Mouse (Mus musculus) liver, adult 2 months (tissue): ENCODE measurements around the gene Mylk2. TPM values are rescaled to one million over a fixed set of nuclear protein-coding genes. Genes with fewer than 3 reads are reported as not detected.

Experiments
- DNase-seq: peaks from one replicate; pipeline ENCODE4 v3.0.0-alpha.2; 2011; ENCODE audit warnings: low read depth, low spot score; ENCODE audit errors: extremely low read depth
- H3K27ac ChIP-seq: fragments of 200-500 bp; replicated peaks from 2 replicates; pipeline ENCODE4 v1.5.1; 2012; ENCODE audit warnings: low read depth, mild to moderate bottlenecking, control low read depth, inconsistent platforms, low read length; ENCODE audit not compliant: insufficient read depth
- H3K27me3 ChIP-seq: fragments of 200-500 bp; 2 replicates; pipeline ENCODE4 v1.6.1; 2012; ENCODE audit warnings: mild to moderate bottlenecking, moderate library complexity, low read length, inconsistent platforms; ENCODE audit not compliant: control insufficient read depth, insufficient read depth
- H3K36me3 ChIP-seq: fragments of 200-500 bp; 2 replicates; pipeline ENCODE4 v1.6.1; 2012; ENCODE audit warnings: low read length, inconsistent platforms; ENCODE audit not compliant: control insufficient read depth, insufficient read depth
- H3K4me1 ChIP-seq: fragments of 200-500 bp; 2 replicates; pipeline ENCODE4 v1.6.1; 2011; ENCODE audit warnings: low read length; ENCODE audit not compliant: control insufficient read depth, insufficient read depth
- H3K4me3 ChIP-seq: fragments of 200-500 bp; 2 replicates; pipeline ENCODE4 v1.5.1; 2011; ENCODE audit warnings: low read depth, mild to moderate bottlenecking, control low read depth, low read length, moderate library complexity; ENCODE audit not compliant: insufficient read depth
- H3K79me2 ChIP-seq: fragments of 200-500 bp; 2 replicates; pipeline ENCODE4 v1.6.1; 2012; ENCODE audit warnings: inconsistent platforms, mild to moderate bottlenecking, low read length, moderate library complexity; ENCODE audit not compliant: control insufficient read depth, insufficient read depth
- H3K9ac ChIP-seq: fragments of 200-500 bp; 2 replicates; pipeline ENCODE4 v1.6.1; 2012; ENCODE audit warnings: low read depth, mild to moderate bottlenecking, control low read depth, inconsistent platforms, low read length
- CTCF ChIP-seq: fragments of 200-500 bp; IDR thresholded peaks from 2 replicates; pipeline ENCODE4 v1.5.1; 2011; ENCODE audit warnings: low read depth, low read length, control low read depth
- POLR2A ChIP-seq: fragments of 200-500 bp; IDR thresholded peaks from 2 replicates; pipeline ENCODE4 v1.6.1; 2011; ENCODE audit warnings: low read length, control low read depth; ENCODE audit not compliant: insufficient read depth; ENCODE audit errors: extremely low read depth
- WGBS: fragments of 180-500 bp; shearing (Covaris S2); methylation state at CpG from one replicate; pipeline ENCODE4 v1.1.7; 2018; 5-methylcytosine and 5-hydroxymethylcytosine counted together
- polyA plus RNA-seq: library from polyadenylated mRNA; depleted of rRNA; stranded (reverse); fragments of >200 nt; gene quantifications from 2 replicates; pipeline ENCODE4 v1.2.3, GENCODE M21; 2012; rRNA removed
- total RNA-seq: library from RNA; depleted of rRNA; stranded (reverse); fragments of >200 nt; gene quantifications from 2 replicates; pipeline ENCODE4 v1.2.3, GENCODE M21; 2014; rRNA removed

Gene Mylk2
- 0.09 TPM in 1 of 2 replicates, not detected in the other for total RNA-seq
- not detected in 2 replicates for polyA plus RNA-seq

- no peak within 1 kb of the TSS for H3K27ac ChIP-seq
- no peak within 1 kb of the TSS for H3K9ac ChIP-seq
- H3K36me3 ChIP-seq = no peaks in the 10 kb centered on the region
- 24% methylated on average over 12 of the region's 12 CpGs for WGBS
- no peak for DNase-seq
- no peak within 1 kb of the TSS for H3K4me3 ChIP-seq
- H3K79me2 ChIP-seq = no peaks in the 10 kb centered on the region
- H3K4me1 ChIP-seq = no peaks in the 10 kb centered on the region
- no peak for TF ChIP-seq POLR2A
- TF ChIP-seq CTCF = no peak
- H3K27me3 ChIP-seq = 0 out of 2 replicates have a peak, but pooled peaks cover 2% of the 10 kb centered on the region
These were observed at the start of gene Mylk2 for GRCm38 (mm10) chr2:152911031-152911430. TSS of gene Mylk2 (plus strand) at chr2:152911352.

- Histone ChIP-seq H3K4me3 (no peak overlapping the region), H3K27me3 (no peaks in the 10 kb centered on the region), H3K27ac (no peak overlapping the region), H3K79me2 (no peaks in the 10 kb centered on the region), H3K9ac (no peak overlapping the region), H3K36me3 (no peaks in the 10 kb centered on the region), H3K4me1 (no peaks in the 10 kb centered on the region)
- WGBS = 85% methylated on average over 1 of the region's 1 CpGs
- DNase-seq = no peak
- TF ChIP-seq CTCF = no peak
- no peak for TF ChIP-seq POLR2A
These were observed 49.3 kb upstream of the Mylk2 start for GRCm38 (mm10) chr2:152861891-152862290.

GRCm38 (mm10) chr2:152862638-152863037 lies 48.5 kb upstream of the Mylk2 start:
- Histone ChIP-seq H3K4me1 (no peaks in the 10 kb centered on the region), H3K4me3 (no peak overlapping the region), H3K79me2 (no peaks in the 10 kb centered on the region), H3K27me3 (no peaks in the 10 kb centered on the region), H3K36me3 (no peaks in the 10 kb centered on the region), H3K27ac (no peak overlapping the region), H3K9ac (no peak overlapping the region)
- no peak for DNase-seq
- 93% methylated on average over 3 of the region's 3 CpGs for WGBS
- no peak for TF ChIP-seq POLR2A
- TF ChIP-seq CTCF = no peak

GRCm38 (mm10) chr2:152863346-152863745 lies 47.8 kb upstream of the Mylk2 start:
- H3K27me3 ChIP-seq = no peaks in the 10 kb centered on the region
- no peaks in the 10 kb centered on the region for H3K4me1 ChIP-seq
- DNase-seq = no peak
- H3K79me2 ChIP-seq = no peaks in the 10 kb centered on the region
- H3K4me3 ChIP-seq = no peak overlapping the region
- TF ChIP-seq CTCF (no peak), POLR2A (no peak)
- 96% methylated on average over 6 of the region's 6 CpGs for WGBS
- H3K27ac ChIP-seq = no peak overlapping the region
- H3K9ac ChIP-seq = no peak overlapping the region
- no peaks in the 10 kb centered on the region for H3K36me3 ChIP-seq

- DNase-seq = no peak
These were observed 32.9 kb upstream of the Mylk2 start for GRCm38 (mm10) chr2:152878239-152878638.

GRCm38 (mm10) chr2:152880898-152881297 lies 30.3 kb upstream of the Mylk2 start:
- Histone ChIP-seq H3K27me3 (no peaks in the 10 kb centered on the region), H3K27ac (no peak overlapping the region), H3K36me3 (no peaks in the 10 kb centered on the region), H3K79me2 (no peaks in the 10 kb centered on the region), H3K4me1 (no peaks in the 10 kb centered on the region), H3K4me3 (no peak overlapping the region), H3K9ac (no peak overlapping the region)
- 90% methylated on average over 13 of the region's 13 CpGs for WGBS
- no peak for DNase-seq
- TF ChIP-seq POLR2A = no peak
- no peak for TF ChIP-seq CTCF

More at GRCm38 (mm10) chr2:152878239-152878638, 32.9 kb upstream of the Mylk2 start:
- 96% methylated on average over 3 of the region's 3 CpGs for WGBS
- Histone ChIP-seq H3K36me3 (no peaks in the 10 kb centered on the region), H3K4me1 (no peaks in the 10 kb centered on the region), H3K4me3 (no peak overlapping the region), H3K9ac (no peak overlapping the region), H3K27me3 (no peaks in the 10 kb centered on the region), H3K27ac (no peak overlapping the region), H3K79me2 (no peaks in the 10 kb centered on the region)
- TF ChIP-seq POLR2A = no peak
- no peak for TF ChIP-seq CTCF
